Mouse (Mus musculus) T-cell, adult 2 months (primary cell): ENCODE results near the gene Zfp934.
"Not testable (repeated sequence)": the region's sequence is repeated elsewhere in the genome, so short reads cannot be mapped to it uniquely, and the experiment has no call there.

ENCODE experiments used
- DNase-seq: peaks from one replicate; pipeline ENCODE4 v3.0.0; 2022; ENCODE audit warnings: low spot score

Gene Zfp934

DNA sequence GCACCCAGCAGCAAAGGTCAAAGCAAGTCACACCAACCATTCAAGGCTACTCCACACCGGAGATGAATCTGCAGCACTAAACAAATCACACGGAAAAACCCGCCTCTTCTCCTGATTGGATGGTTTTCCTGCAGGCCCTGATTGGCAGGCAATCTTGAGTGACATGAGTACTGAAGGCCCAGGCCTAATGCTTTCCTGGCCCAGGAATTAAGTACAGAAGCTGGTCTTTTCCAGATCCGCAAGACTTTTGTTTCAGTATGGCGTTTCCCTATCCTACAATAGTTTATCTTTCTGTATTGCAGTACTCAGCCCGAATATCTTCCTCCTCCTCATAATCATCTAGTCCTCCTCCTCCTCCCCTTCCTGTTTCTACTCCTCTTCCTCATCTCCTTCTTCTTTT lies at the start of gene Zfp934:
Gene Zfp934 (minus strand): TSS at position 101 of the 400 bp plus-strand sequence.
- not testable (repeated sequence) for DNase-seq

DNA sequence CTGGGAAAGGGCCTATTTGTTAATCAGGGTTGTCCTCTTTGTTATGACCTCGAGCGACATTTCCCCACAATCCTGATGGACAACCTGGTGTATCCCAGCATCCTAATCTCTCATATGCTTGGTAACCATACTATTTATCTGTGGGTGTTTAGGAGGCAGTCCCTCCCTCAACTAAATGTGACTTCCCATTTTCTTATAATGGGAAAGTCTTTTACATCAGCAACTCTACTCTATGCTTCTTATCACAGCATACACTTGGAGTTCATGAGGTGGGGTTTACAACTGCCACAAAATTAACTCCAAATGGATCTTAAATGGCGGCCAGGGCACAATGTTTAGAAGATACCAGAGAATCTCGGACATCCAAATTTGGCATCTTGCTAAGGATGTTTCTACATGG lies 46.5 kb upstream of the Zfp934 start:
- DNase-seq, result not testable (repeated sequence)

DNA sequence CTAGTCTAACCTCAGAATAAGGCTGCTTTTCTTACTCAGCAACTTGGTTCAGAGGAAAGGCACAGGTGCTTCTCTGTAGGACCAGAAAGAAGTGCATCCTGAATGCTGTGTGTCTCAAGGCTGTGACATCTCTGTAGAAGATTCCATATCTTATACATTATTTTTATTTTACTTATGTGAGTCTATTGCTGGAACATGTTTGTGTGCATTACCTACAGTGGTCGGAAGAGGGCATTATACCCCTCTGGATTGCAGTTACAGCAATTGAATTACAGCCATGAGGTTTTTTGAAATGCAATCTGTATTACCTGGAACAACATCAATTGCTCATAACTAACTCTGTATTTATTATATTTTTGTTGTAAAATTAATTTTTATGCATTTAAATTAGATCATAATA lies 9.3 kb downstream of the Zfp934 start:
- DNase-seq, result peak; percentile 13

DNA sequence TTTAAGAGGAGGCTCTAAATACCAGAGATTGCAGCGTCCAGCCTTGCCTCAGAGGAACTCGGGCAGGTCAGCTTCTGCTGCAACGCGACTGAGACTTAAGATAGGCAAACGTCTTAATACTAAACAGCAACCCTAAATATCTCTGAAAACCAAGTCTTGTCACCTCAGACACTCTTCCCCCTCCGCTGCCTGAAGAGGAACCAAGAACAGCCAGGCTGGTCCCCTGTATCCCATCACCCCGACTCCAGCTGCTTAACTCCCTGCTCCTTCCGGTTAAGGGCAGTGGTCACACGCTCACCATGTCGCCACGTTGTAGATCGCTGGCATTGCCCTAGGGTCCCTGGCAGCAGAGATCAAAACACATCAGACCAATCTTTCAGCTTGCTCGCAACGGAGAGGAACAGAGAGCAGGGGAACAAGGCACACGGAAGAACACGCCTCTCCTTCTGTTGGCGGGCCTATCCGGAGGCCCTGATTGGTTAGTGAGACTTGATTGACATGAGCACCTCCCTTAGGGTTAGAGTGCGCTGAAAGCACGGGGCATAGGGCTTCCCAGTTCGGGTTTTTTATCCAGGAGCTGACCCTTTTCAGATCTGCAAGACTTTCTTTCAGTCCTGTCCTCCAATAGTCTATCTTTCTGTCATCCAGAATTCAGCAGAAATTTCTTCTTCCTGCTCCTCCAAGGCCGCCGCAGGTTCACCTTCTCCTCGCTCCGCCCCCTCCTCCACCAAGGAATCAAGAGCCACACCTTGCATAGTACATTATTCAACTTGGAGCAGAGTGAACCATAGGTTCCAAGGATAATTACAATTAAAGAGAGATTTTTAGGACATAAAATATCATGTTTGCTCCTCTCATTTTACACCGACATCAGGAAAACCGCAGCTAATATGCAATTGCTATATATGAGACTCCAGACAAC lies 12.5 kb downstream of the Zfp934 start, which contains the start of gene Zfp935:
Gene Zfp935 (minus strand): TSS at position 323 of the 922 bp plus-strand sequence.
- DNase-seq, result peak; percentile 69

DNA sequence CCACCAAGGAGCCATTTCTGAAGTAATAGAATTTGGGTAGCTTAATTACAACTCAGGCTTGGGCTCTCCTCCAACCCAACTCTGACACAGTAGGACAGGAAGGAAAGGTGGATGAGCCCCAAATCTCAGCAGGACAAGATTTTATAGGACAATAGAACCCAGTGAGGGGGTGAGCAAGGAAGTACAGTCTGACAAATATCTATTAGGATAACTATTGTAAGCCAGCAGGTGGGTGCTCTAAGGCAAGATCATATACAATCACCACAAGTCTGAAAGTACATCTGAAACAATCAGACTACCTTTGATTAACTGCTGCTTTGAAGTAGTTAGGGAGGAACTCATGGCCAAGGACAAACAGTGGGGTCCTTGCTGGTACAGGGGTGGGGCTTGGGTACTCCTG lies 40.9 kb downstream of the Zfp934 start:
- not testable (repeated sequence) for DNase-seq

DNA sequence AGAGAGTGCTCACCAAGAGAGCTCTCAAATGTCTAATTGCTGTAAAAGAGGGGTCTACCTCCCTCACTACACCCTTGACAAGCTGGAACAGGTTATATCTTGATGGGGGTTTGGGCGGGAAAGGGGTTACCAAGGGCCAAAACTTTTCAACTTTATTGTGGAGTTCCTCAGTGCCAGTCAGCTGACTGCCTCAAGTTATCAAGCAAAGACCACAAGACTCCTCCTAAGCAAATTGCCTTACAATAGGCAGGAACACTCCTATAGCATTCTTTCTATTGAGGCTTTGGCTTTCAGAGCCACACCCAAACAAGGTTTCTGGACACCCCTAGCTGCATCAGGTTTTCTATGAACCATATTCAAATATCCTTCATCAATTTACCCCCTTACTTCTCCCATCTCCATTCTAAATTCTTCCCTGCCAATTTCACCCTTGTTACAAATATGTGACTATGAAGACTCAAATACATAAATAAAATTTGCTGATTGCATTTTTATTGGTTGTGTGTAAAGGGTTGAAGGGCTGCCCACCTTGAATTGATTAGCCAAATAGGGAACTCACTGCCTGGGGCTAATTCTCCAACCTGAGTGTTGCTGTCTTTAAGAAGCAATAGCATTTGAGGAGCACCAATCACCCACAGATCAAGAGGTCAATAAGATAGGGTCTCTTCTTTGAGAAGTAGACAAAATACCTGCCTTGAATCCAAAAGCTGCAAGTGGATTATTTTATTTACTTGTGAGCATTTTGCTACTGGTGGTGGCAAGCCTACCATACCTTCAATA lies 60.2 kb downstream of the Zfp934 start:
- DNase-seq, result not testable (repeated sequence)

DNA sequence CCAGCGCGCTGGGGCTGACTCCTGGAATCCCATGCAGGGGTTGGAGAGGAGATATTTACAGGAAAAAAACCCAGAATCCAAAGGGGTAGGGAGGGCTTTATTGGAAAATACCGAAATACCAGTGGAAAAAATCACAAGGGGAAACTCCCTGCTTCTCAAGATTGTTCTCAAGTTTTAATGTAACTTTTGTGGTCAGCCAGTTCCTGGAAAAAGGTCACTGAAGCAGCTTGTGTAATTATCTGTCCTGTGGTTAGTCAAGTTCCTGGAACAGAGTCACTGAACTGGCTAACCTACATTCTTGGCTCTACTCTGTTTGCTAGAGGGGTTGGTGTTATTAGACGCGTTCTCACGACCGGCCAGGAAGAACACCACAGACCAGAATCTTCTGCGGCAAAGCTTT lies 98.3 kb downstream of the Zfp934 start:
- DNase-seq, result not testable (repeated sequence)

DNA sequence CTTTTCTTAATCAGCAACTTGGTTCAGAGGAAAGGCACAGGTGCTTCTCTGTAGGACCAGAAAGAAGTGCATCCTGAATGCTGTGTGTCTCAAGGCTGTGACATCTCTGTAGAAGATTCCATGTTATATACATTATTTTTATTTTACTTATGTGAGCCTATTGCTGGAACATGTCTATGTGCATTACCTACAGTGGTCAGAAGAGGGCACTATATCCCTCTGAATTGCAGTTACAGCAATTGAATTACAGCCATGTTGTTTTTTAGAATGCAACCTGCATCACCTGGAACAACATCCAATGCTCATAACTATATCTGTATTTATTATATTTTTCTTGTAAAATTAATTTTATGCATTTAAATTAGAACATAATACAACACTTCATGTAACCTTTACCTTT lies 101.1 kb downstream of the Zfp934 start:
- DNase-seq, result peak; percentile 50

DNA sequence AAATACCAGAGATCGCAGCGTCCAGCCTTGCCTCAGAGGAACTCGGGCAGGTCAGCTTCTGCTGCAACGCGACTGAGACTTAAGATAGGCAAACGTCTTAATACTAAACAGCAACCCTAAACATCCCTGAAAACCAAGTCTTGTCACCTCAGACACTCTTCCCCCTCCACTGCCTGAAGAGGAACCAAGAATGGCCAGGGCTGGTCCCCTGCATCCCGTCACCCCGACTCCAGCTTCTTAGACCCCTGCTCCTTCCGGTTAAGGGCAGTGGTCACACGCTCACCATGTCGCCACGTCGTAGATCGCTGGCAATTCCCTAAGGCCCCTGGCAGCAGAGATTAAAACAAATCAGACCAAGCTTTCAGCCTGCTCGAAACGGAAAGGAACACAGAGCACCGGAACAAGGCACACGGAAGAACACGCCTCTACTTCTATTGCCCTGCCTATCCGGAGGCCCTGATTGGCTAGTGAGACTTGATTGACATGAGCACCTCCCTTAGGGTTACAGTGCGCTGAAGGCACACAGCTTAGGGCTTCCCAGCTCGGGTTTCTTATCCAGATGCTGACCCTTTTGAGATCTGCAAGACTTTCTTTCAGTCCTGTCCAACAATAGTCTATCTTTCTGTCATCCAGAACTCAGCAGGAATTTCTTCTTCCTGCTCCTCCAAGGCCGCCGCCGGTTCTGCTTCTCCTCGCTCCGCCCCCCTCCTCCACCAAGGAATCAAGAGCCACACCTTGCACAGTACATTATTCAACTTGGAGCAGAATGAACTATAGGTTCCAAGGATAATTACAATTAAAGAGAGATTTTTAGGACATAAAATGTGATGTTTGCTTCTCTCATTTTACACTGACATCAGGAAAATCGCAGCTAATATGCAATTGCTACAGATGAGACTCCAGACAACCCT lies 104.3 kb downstream of the Zfp934 start, which contains the start of gene Gm49359:
Gene Gm49359 (minus strand): TSS at position 409 of the 911 bp plus-strand sequence.
- DNase-seq, result peak; percentile 84
